13 mouse cellular contexts compared by ENCODE assay signal in genomic region chr6:55680974-55681373, GRCm38 (mm10). TPM values are rescaled to one million over a fixed set of nuclear protein-coding genes. Genes with fewer than 3 reads are reported as not detected.
DNase-seq lines count a peak whose midpoint lies in the region; ATAC-seq lines count a peak whose summit lies in the region.
"Had no signal": no experiment of that assay in that cellular context is flagged by ENCODE, and none has a peak within 500 bp of the region (broad histone marks: within the 10 kb centered on the region; RNA-seq: fewer than 3 reads in every experiment).

Gene Neurod6, minus strand, starts transcription at chr6:55681263.

- 0 out of 2 replicates have a peak, but pooled peaks have one; percentile 11 for ATAC-seq in cerebellum, adult (ENCODE audit: insufficient number of reproducible peaks, low FRiP score, low TSS enrichment)
- no peak for ATAC-seq in heart, embryonic 11.5 days (replicated peaks; ENCODE audit: insufficient number of reproducible peaks, low FRiP score, low TSS enrichment)
- ATAC-seq in kidney, embryonic 14.5 days (ENCODE audit: low FRiP score, low TSS enrichment), result no peak

- H3K27ac ChIP-seq in heart, embryonic 11.5 days (ENCODE audit: low read depth, low read length), result no peak within 1 kb of the TSS
- H3K27ac ChIP-seq in kidney, embryonic 14.5 days (ENCODE audit: low read depth, low read length), result no peak within 1 kb of the TSS
- H3K27ac ChIP-seq: gastrocnemius, adult 2 months had no signal

- H3K27me3 ChIP-seq in heart, embryonic 11.5 days (ENCODE audit: control insufficient read depth, insufficient read depth, low read length), result peaks cover 17% of the 10 kb centered on the region
- 0 out of 2 replicates have a peak, but pooled peaks cover 7% of the 10 kb centered on the region for H3K27me3 ChIP-seq in kidney, embryonic 14.5 days (ENCODE audit: control insufficient read depth, insufficient read depth, low read length)

- H3K4me3 ChIP-seq in heart, embryonic 11.5 days (ENCODE audit: low read depth, low read length), result no peak within 1 kb of the TSS
- no peak within 1 kb of the TSS for H3K4me3 ChIP-seq in kidney, embryonic 14.5 days (ENCODE audit: low read length)
- H3K4me3 ChIP-seq: gastrocnemius, adult 2 months had no signal

- intact Hi-C loops in gastrocnemius, postnatal 14 days (cut with DNase I; ENCODE audit: low total_unique reads), result no loop called here

- no peak within 1 kb of the TSS for H3K4me2 ChIP-seq in heart, embryonic 11.5 days
- no peak within 1 kb of the TSS for H3K4me2 ChIP-seq in kidney, embryonic 14.5 days (replicated peaks; ENCODE audit: low read depth, low read length)
- H3K4me2 ChIP-seq: lung, embryonic 14.5 days had no signal

- no peaks in the 10 kb centered on the region for H3K36me3 ChIP-seq in heart, embryonic 11.5 days (ENCODE audit: control insufficient read depth, insufficient read depth, low read length)
- H3K36me3 ChIP-seq in kidney, embryonic 14.5 days (ENCODE audit: control insufficient read depth, insufficient read depth, low read length), result no peaks in the 10 kb centered on the region

- no peaks in the 10 kb centered on the region for H3K9me3 ChIP-seq in heart, embryonic 11.5 days (replicated peaks; ENCODE audit: control insufficient read depth, low read length)
- H3K9me3 ChIP-seq in kidney, embryonic 14.5 days (ENCODE audit: control insufficient read depth, low read length), result no peaks in the 10 kb centered on the region

- WGBS in heart, embryonic 11.5 days (ENCODE audit: insufficient replicate concordance), result 76% methylated on average over 4 of the region's 4 CpGs
- WGBS in kidney, embryonic 14.5 days, result 79% methylated on average over 4 of the region's 4 CpGs

- H3K4me1 ChIP-seq in heart, embryonic 11.5 days (ENCODE audit: control insufficient read depth, insufficient read depth, low read length), result no peaks in the 10 kb centered on the region
- H3K4me1 ChIP-seq in kidney, embryonic 14.5 days (ENCODE audit: control insufficient read depth, insufficient read depth, low read length), result no peaks in the 10 kb centered on the region

- no peak within 1 kb of the TSS for H3K9ac ChIP-seq in heart, embryonic 11.5 days (ENCODE audit: low read depth, low read length)
- no peak within 1 kb of the TSS for H3K9ac ChIP-seq in kidney, embryonic 14.5 days (ENCODE audit: low read depth, low read length)
- H3K9ac ChIP-seq: lung, embryonic 14.5 days had no signal

- DNase-seq in cerebellum, adult 8-10 months, result no peak
- DNase-seq in frontal cortex, adult 2 months (ENCODE audit: extremely low spot score in 1 of 2, low spot score in 1 of 2), result peak; percentile 76 to 85
- peak; percentile 47 for DNase-seq in left cerebral cortex, adult 11 months (ENCODE audit: low spot score)
- peak; percentile 71 to 79 for DNase-seq in right cerebral cortex, adult 2 months (ENCODE audit: low spot score in 2 of 2)
- no peak for DNase-seq in gastrocnemius, postnatal 14 days
- DNase-seq: gastrocnemius, adult 2 months; lung, embryonic 14.5 days; thymus, postnatal 14 days had no signal

RNA-seq across cellular contexts. Expression of gene Neurod6, which starts in this region (rescaled TPM):
- 39.3 and 42.3 TPM in 2 replicates for polyA plus RNA-seq in frontal cortex, adult 2 months (2012; rRNA removed)
- 0.46 TPM in 2 replicates for polyA plus RNA-seq in heart, embryonic 11.5 days (2014; fragmentation: Nextera tagmentation; extraction: Ambion mirVana)
- polyA plus RNA-seq in kidney, embryonic 14.5 days (2014; fragmentation: Nextera tagmentation; extraction: Ambion mirVana), result not detected in 2 replicates
- total RNA-seq in gastrocnemius, postnatal 14 days (2021), result not detected
- total RNA-seq: gastrocnemius, adult 2 months; neutrophil, adult 5-6 weeks had no signal
- polyA plus RNA-seq: intestine, embryonic 14.5 days; lung, embryonic 14.5 days had no signal

Comparison
In these comparisons a context has a peak if more than half of its experiments do, and no peak if none do; other contexts are left out.
1. RNA of gene Neurod6 (polyA plus RNA-seq): 39.3 to 42.3 TPM in frontal cortex, adult 2 months; 0.46 TPM in heart, embryonic 11.5 days and not detected in kidney, embryonic 14.5 days; every median in the first group is over 10 times any median in the second.
2. DNase-seq: peak in frontal cortex, adult 2 months (2 of 2), left cerebral cortex, adult 11 months (single experiment) and right cerebral cortex, adult 2 months (2 of 2); none in cerebellum, adult 8-10 months (single experiment) and gastrocnemius, postnatal 14 days (single experiment).